Mouse (Mus musculus) testis, adult 2 months (tissue): ENCODE measurements at regions not wholly inside any gene's neighbourhood (a gene's known extent, or its start where the extent isn't known, plus 50 kb on each side); places are given as distances from the start of the nearest gene placed in this dataset.

Experiments
- CTCF ChIP-seq: fragments of 200-500 bp; IDR thresholded peaks from 2 replicates; pipeline ENCODE4 v1.5.1; 2012; ENCODE audit warnings: low read depth, mild to moderate bottlenecking, inconsistent platforms, low read length, moderate library complexity; ENCODE audit not compliant: control insufficient read depth, insufficient read depth, insufficient replicate concordance
- POLR2A ChIP-seq: fragments of 200-500 bp; IDR thresholded peaks from 2 replicates; pipeline ENCODE4 v1.6.1; 2012; ENCODE audit warnings: low read depth, mild to moderate bottlenecking, inconsistent platforms, low read length, moderate library complexity; ENCODE audit not compliant: control insufficient read depth

- no peak for TF ChIP-seq POLR2A
- no peak for TF ChIP-seq CTCF
Measured at GRCm38 (mm10) chr2:159451439-159451838, 656.8 kb downstream of the Dhx35 start.
